8 mouse cellular contexts compared by ENCODE assay signal in genomic region chr4:99121123-99121755, GRCm38 (mm10). TPM values are rescaled to one million over a fixed set of nuclear protein-coding genes. Genes with fewer than 3 reads are reported as not detected.
DNase-seq lines count a peak whose midpoint lies in the region; ATAC-seq and TF ChIP-seq lines count a peak whose summit lies in the region.

No protein-coding gene starts in this region.

- ATAC-seq in hindbrain, embryonic 14.5 days (ENCODE audit: low FRiP score), result no peak
- ATAC-seq in midbrain, postnatal 0 days (ENCODE audit: low FRiP score), result peak; percentile 20

- no peaks in the 10 kb centered on the region for H3K27me3 ChIP-seq in hindbrain, embryonic 14.5 days (ENCODE audit: control insufficient read depth, insufficient read depth, low read length)
- H3K27me3 ChIP-seq in midbrain, postnatal 0 days (ENCODE audit: insufficient read depth, low read length), result no peaks in the 10 kb centered on the region

- TF ChIP-seq CTCF in layer of hippocampus, adult 2 months (conservative IDR thresholded peaks at IDR 0.05), result no peak
- TF ChIP-seq CTCF in midbrain, postnatal 0 days (IDR thresholded peaks at IDR 0.05), result no peak

- peak overlapping the region; percentile 95 for H3K27ac ChIP-seq in layer of hippocampus, adult 2 months
- no peak overlapping the region for H3K27ac ChIP-seq in brown adipose tissue, adult 24 weeks (replicated peaks; ENCODE audit: low read depth, low read length)
- peak overlapping the region; percentile 93 for H3K27ac ChIP-seq in hindbrain, embryonic 14.5 days
- H3K27ac ChIP-seq in midbrain, postnatal 0 days (ENCODE audit: low read depth, low read length), result peak overlapping the region; percentile 93

- H3K36me3 ChIP-seq in hindbrain, embryonic 14.5 days (replicated peaks; ENCODE audit: control insufficient read depth, insufficient read depth), result no peaks in the 10 kb centered on the region
- no peaks in the 10 kb centered on the region for H3K36me3 ChIP-seq in midbrain, postnatal 0 days (ENCODE audit: insufficient read depth, low read length)

- peak overlapping the region; percentile 78 for H3K4me3 ChIP-seq in layer of hippocampus, adult 2 months
- H3K4me3 ChIP-seq in brown adipose tissue, adult 24 weeks (ENCODE audit: insufficient read depth, low read depth, low read length), result peak overlapping the region; percentile 81
- peak overlapping the region; percentile 94 for H3K4me3 ChIP-seq in hindbrain, embryonic 14.5 days (replicated peaks; ENCODE audit: low read length)
- peak overlapping the region; percentile 91 for H3K4me3 ChIP-seq in midbrain, postnatal 0 days (ENCODE audit: low read depth, low read length)

- intact Hi-C loops in left cerebral cortex, postnatal 36 days (cut with DNase I), result loop anchor here (2.0 to 5.0 kb wide), 3 partner anchors 41 to 198 kb away; partner anchors contain the start of gene Usp1

- peak; percentile 8 to 12 for DNase-seq in layer of hippocampus, adult 2 months (ENCODE audit: low spot score in 2 of 2)
- DNase-seq in layer of hippocampus, postnatal 36 days, result no peak
- DNase-seq in hindbrain, embryonic 14.5 days (ENCODE audit: low spot score), result peak; percentile 59
- DNase-seq in midbrain, postnatal 0 days (ENCODE audit: low spot score), result peak; percentile 31
- no peak for DNase-seq in urinary bladder, postnatal 36 days (ENCODE audit: low spot score in 2 of 2)
- no peak for DNase-seq in layer of hippocampus, postnatal 25 days (ENCODE audit: extremely low spot score in 1 of 2, low spot score in 1 of 2)
- no peak for DNase-seq in left cerebral cortex, postnatal 36 days (ENCODE audit: low spot score in 2 of 2)

- H3K4me2 ChIP-seq in hindbrain, embryonic 14.5 days (replicated peaks), result peak overlapping the region; percentile 67
- H3K4me2 ChIP-seq in midbrain, postnatal 0 days (ENCODE audit: low read depth, low read length, poor library complexity, severe bottlenecking), result peak overlapping the region; percentile 76

- no peaks in the 10 kb centered on the region for H3K9me3 ChIP-seq in hindbrain, embryonic 14.5 days (ENCODE audit: control insufficient read depth, low read length)
- no peaks in the 10 kb centered on the region for H3K9me3 ChIP-seq in midbrain, postnatal 0 days (ENCODE audit: low read length)

- 2% methylated on average over 17 of the region's 17 CpGs for WGBS in hindbrain, embryonic 14.5 days
- 1% methylated on average over 17 of the region's 17 CpGs for WGBS in midbrain, postnatal 0 days

- peaks cover 4% of the 10 kb centered on the region; the same call in 1 of the 2 replicates for H3K4me1 ChIP-seq in brown adipose tissue, adult 24 weeks (ENCODE audit: control insufficient read depth, insufficient read depth, insufficient read length, low read length)
- H3K4me1 ChIP-seq in hindbrain, embryonic 14.5 days (replicated peaks; ENCODE audit: control insufficient read depth, insufficient read depth, low read length), result peaks cover 26% of the 10 kb centered on the region
- H3K4me1 ChIP-seq in midbrain, postnatal 0 days (ENCODE audit: insufficient read depth, low read length), result peaks cover 11% of the 10 kb centered on the region; the same call in 1 of the 2 replicates

- peak overlapping the region; percentile 99 for H3K9ac ChIP-seq in hindbrain, embryonic 14.5 days
- H3K9ac ChIP-seq in midbrain, postnatal 0 days (replicated peaks; ENCODE audit: low read length, poor library complexity, severe bottlenecking), result peak overlapping the region; percentile 98

RNA-seq across cellular contexts. Expression of gene Dock7, which starts 0.5 kb away (rescaled TPM):
- 10 to 100 TPM; 31.2 to 39.7 TPM for total RNA-seq in layer of hippocampus, adult 2 months (2021)
- 10 to 100 TPM; 33.4 to 35.9 TPM for total RNA-seq in layer of hippocampus, postnatal 36 days (2021)
- 13.4 and 15.3 TPM in 2 replicates for polyA plus RNA-seq in brown adipose tissue, adult 24 weeks (2012; ENCODE audit: insufficient read depth, insufficient read length, missing spikeins)
- polyA plus RNA-seq in hindbrain, embryonic 14.5 days (2014; fragmentation: Nextera tagmentation; extraction: Ambion mirVana), result 79.2 and 86.3 TPM in 2 replicates
- 82.3 and 115 TPM in 2 replicates for total RNA-seq in midbrain, postnatal 0 days (2014; rRNA removed)
- 28.8 and 36.8 TPM in 2 replicates for polyA plus RNA-seq in midbrain, postnatal 0 days (2015; fragmentation: Nextera tagmentation; extraction: Ambion mirVana)
- total RNA-seq in layer of hippocampus, postnatal 25 days (2021), result 10 to 100 TPM; 30.7 to 37.4 TPM
- total RNA-seq in left cerebral cortex, postnatal 36 days (2021), result 10 to 100 TPM; 36.0 to 45.1 TPM

Comparison
In these comparisons a context has a peak if more than half of its experiments do, and no peak if none do; other contexts are left out.
1. DNase-seq: peak in layer of hippocampus, adult 2 months (2 of 2), hindbrain, embryonic 14.5 days (single experiment) and midbrain, postnatal 0 days (single experiment); none in layer of hippocampus, postnatal 36 days (0 of 2), urinary bladder, postnatal 36 days (0 of 2), layer of hippocampus, postnatal 25 days (0 of 2) and left cerebral cortex, postnatal 36 days (0 of 2).
2. Peak in every context shown above with its lines, with median percentiles within 50 percentile points of each other: H3K4me3 ChIP-seq.